Mouse (Mus musculus): ENCODE measurements around the gene Cyp2d26. TPM values are rescaled to one million over a fixed set of nuclear protein-coding genes. Genes with fewer than 3 reads are reported as not detected.

Cyp2d26 gene
- polyA plus RNA-seq (2012; fragmentation: generic; extraction: Trizol), result not detected

DNA sequence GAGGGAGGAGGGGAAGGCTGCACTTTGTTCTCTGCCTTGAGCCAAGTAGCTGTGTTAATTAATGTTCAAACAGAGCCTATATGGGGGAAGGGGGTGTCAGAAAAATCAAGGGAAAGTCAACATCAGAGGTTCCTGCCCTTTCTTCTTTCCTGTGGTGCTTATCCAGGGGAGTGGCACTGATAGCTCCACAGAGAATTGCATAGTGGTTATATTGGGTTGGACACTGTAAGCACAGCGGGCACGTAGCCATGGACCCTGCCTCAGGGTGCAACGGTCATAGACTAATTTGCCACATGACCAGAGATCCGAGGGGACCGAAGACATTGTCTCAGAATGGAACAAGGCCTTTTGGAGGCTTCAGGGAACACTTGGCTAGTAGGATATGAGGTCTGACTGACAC is at the start of gene Cyp2d26:
Cyp2d26 (minus strand) TSS at position 18 of the 400 bp plus-strand sequence.
- Histone ChIP-seq H3K36me3 (ENCODE audit: control insufficient read depth, insufficient read depth) (no peaks in the 10 kb centered on the region), H3K27me3 (ENCODE audit: control insufficient read depth, insufficient read depth, insufficient read length) (no peaks in the 10 kb centered on the region), H3K79me2 (ENCODE audit: control insufficient read depth, insufficient read depth) (no peaks in the 10 kb centered on the region), H3K4me2 (ENCODE audit: low read depth) (no peak within 1 kb of the TSS), H3ac (ENCODE audit: control insufficient read depth, insufficient read length) (no peak within 1 kb of the TSS), H3K4me3 (no peak within 1 kb of the TSS)
- TF ChIP-seq REST (IDR thresholded peaks at IDR 0.05; ENCODE audit: insufficient read depth, insufficient read length) (no peak), MYOD1 (IDR thresholded peaks at IDR 0.05; ENCODE audit: control insufficient read depth in 1 of 3, insufficient read length in 2 of 3, low read depth in 2 of 3) (no peak), CEBPB (IDR thresholded peaks at IDR 0.05; ENCODE audit: insufficient read depth, poor library complexity, severe bottlenecking) (no peak)

GRCm38 (mm10) chr15:82839146-82839545 is 45.1 kb upstream of the Cyp2d26 start:
- H3K4me2 ChIP-seq (ENCODE audit: low read depth), result no peak overlapping the region
- TF ChIP-seq TCF3 (IDR thresholded peaks at IDR 0.05; ENCODE audit: insufficient read length, low read depth), result no peak
- TF ChIP-seq MAX (IDR thresholded peaks at IDR 0.05; ENCODE audit: low read depth), result no peak
- no peak for TF ChIP-seq MYOG (IDR thresholded peaks at IDR 0.05; ENCODE audit: control insufficient read depth in 1 of 3, insufficient read depth in 1 of 3, insufficient read length in 2 of 3, low read depth in 2 of 3)
- TF ChIP-seq MYOD1 (IDR thresholded peaks at IDR 0.05; ENCODE audit: control insufficient read depth in 1 of 3, insufficient read length in 2 of 3, low read depth in 2 of 3), result no peak
- TF ChIP-seq REST (IDR thresholded peaks at IDR 0.05; ENCODE audit: insufficient read depth, insufficient read length), result no peak
- TF ChIP-seq SRF (IDR thresholded peaks at IDR 0.05; ENCODE audit: control insufficient read depth, insufficient read length, low read depth), result no peak
- no peak for TF ChIP-seq POLR2A (IDR thresholded peaks at IDR 0.05; ENCODE audit: insufficient read length, low read depth)
- no peak for TF ChIP-seq E2F4 (IDR thresholded peaks at IDR 0.05; ENCODE audit: insufficient read depth)
- TF ChIP-seq TCF12 (IDR thresholded peaks at IDR 0.05; ENCODE audit: insufficient read depth, poor library complexity, severe bottlenecking), result no peak
- no peak for TF ChIP-seq CEBPB (IDR thresholded peaks at IDR 0.05; ENCODE audit: insufficient read depth, poor library complexity, severe bottlenecking)
- no peak for TF ChIP-seq USF1 (IDR thresholded peaks at IDR 0.05; ENCODE audit: low read depth)
- TF ChIP-seq POLR2AphosphoS2 (IDR thresholded peaks at IDR 0.05; ENCODE audit: insufficient read length, low read depth), result no peak
- H3K36me3 ChIP-seq (ENCODE audit: control insufficient read depth, insufficient read depth), result peaks cover 15% of the 10 kb centered on the region
- no peak overlapping the region for H3K4me3 ChIP-seq
- peaks cover 14% of the 10 kb centered on the region for H3K79me2 ChIP-seq (ENCODE audit: control insufficient read depth, insufficient read depth)
- no peak overlapping the region for H3ac ChIP-seq (ENCODE audit: control insufficient read depth, insufficient read length)
- no peaks in the 10 kb centered on the region for H3K27me3 ChIP-seq (ENCODE audit: control insufficient read depth, insufficient read depth, insufficient read length)

GRCm38 (mm10) chr15:82829917-82830316 is 35.8 kb upstream of the Cyp2d26 start:
- TF ChIP-seq TCF3 (IDR thresholded peaks at IDR 0.05; ENCODE audit: insufficient read length, low read depth) (no peak), REST (IDR thresholded peaks at IDR 0.05; ENCODE audit: insufficient read depth, insufficient read length) (no peak), MYOD1 (IDR thresholded peaks at IDR 0.05; ENCODE audit: control insufficient read depth in 1 of 3, insufficient read length in 2 of 3, low read depth in 2 of 3) (no peak), POLR2A (IDR thresholded peaks at IDR 0.05; ENCODE audit: insufficient read length, low read depth) (no peak), MAX (IDR thresholded peaks at IDR 0.05; ENCODE audit: low read depth) (no peak), TCF12 (IDR thresholded peaks at IDR 0.05; ENCODE audit: insufficient read depth, poor library complexity, severe bottlenecking) (no peak), POLR2AphosphoS2 (IDR thresholded peaks at IDR 0.05; ENCODE audit: insufficient read length, low read depth) (no peak), MYOG (IDR thresholded peaks at IDR 0.05; ENCODE audit: control insufficient read depth in 1 of 3, insufficient read depth in 1 of 3, insufficient read length in 2 of 3, low read depth in 2 of 3) (no peak), USF1 (IDR thresholded peaks at IDR 0.05; ENCODE audit: low read depth) (no peak), CEBPB (IDR thresholded peaks at IDR 0.05; ENCODE audit: insufficient read depth, poor library complexity, severe bottlenecking) (no peak), SRF (IDR thresholded peaks at IDR 0.05; ENCODE audit: control insufficient read depth, insufficient read length, low read depth) (no peak), E2F4 (IDR thresholded peaks at IDR 0.05; ENCODE audit: insufficient read depth) (no peak)
- Histone ChIP-seq H3K4me2 (ENCODE audit: low read depth) (no peak overlapping the region), H3K4me3 (no peak overlapping the region)

DNA sequence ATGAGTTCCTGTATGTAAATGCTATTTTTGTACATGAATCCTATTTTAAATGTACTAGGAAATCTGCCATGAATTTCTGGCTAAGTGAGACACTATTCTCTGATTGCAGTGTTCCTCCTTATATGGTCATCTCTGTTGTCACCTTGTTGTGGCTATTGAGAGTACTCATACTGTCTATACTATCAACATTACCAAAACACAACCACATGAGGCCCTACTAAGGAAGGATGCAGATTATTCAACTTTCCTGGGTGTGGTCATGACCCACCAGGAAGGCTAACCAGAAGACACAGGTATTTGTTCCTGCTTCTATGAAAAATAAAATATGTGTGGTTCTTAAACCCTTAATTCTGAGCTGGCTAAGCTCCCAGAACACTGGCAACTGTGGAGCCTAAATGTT is 31.8 kb upstream of the Cyp2d26 start:
- H3K27me3 ChIP-seq (ENCODE audit: control insufficient read depth, insufficient read depth, insufficient read length), result no peaks in the 10 kb centered on the region
- H3K79me2 ChIP-seq (ENCODE audit: control insufficient read depth, insufficient read depth), result peaks cover 4% of the 10 kb centered on the region
- H3ac ChIP-seq (ENCODE audit: control insufficient read depth, insufficient read length), result no peak overlapping the region
- TF ChIP-seq E2F4 (IDR thresholded peaks at IDR 0.05; ENCODE audit: insufficient read depth) (no peak), REST (IDR thresholded peaks at IDR 0.05; ENCODE audit: insufficient read depth, insufficient read length) (no peak), CEBPB (IDR thresholded peaks at IDR 0.05; ENCODE audit: insufficient read depth, poor library complexity, severe bottlenecking) (no peak), TCF12 (IDR thresholded peaks at IDR 0.05; ENCODE audit: insufficient read depth, poor library complexity, severe bottlenecking) (no peak), POLR2A (IDR thresholded peaks at IDR 0.05; ENCODE audit: insufficient read length, low read depth) (no peak), SRF (IDR thresholded peaks at IDR 0.05; ENCODE audit: control insufficient read depth, insufficient read length, low read depth) (no peak), MYOD1 (IDR thresholded peaks at IDR 0.05; ENCODE audit: control insufficient read depth in 1 of 3, insufficient read length in 2 of 3, low read depth in 2 of 3) (no peak), TCF3 (IDR thresholded peaks at IDR 0.05; ENCODE audit: insufficient read length, low read depth) (no peak), POLR2AphosphoS2 (IDR thresholded peaks at IDR 0.05; ENCODE audit: insufficient read length, low read depth) (no peak), USF1 (IDR thresholded peaks at IDR 0.05; ENCODE audit: low read depth) (no peak), MAX (IDR thresholded peaks at IDR 0.05; ENCODE audit: low read depth) (no peak), MYOG (IDR thresholded peaks at IDR 0.05; ENCODE audit: control insufficient read depth in 1 of 3, insufficient read depth in 1 of 3, insufficient read length in 2 of 3, low read depth in 2 of 3) (no peak)
- H3K4me2 ChIP-seq (ENCODE audit: low read depth), result no peak overlapping the region
- H3K36me3 ChIP-seq (ENCODE audit: control insufficient read depth, insufficient read depth), result peaks cover 13% of the 10 kb centered on the region
- no peak overlapping the region for H3K4me3 ChIP-seq

More at GRCm38 (mm10) chr15:82829917-82830316, 35.8 kb upstream of the Cyp2d26 start:
- Histone ChIP-seq H3K36me3 (ENCODE audit: control insufficient read depth, insufficient read depth) (no peaks in the 10 kb centered on the region), H3K79me2 (ENCODE audit: control insufficient read depth, insufficient read depth) (peaks cover 14% of the 10 kb centered on the region), H3ac (ENCODE audit: control insufficient read depth, insufficient read length) (no peak overlapping the region), H3K27me3 (ENCODE audit: control insufficient read depth, insufficient read depth, insufficient read length) (no peaks in the 10 kb centered on the region)

- Histone ChIP-seq H3ac (ENCODE audit: control insufficient read depth, insufficient read length) (no peak overlapping the region), H3K4me3 (no peak overlapping the region), H3K36me3 (ENCODE audit: control insufficient read depth, insufficient read depth) (peaks cover 13% of the 10 kb centered on the region), H3K4me2 (ENCODE audit: low read depth) (no peak overlapping the region), H3K79me2 (ENCODE audit: control insufficient read depth, insufficient read depth) (no peaks in the 10 kb centered on the region), H3K27me3 (ENCODE audit: control insufficient read depth, insufficient read depth, insufficient read length) (no peaks in the 10 kb centered on the region)
- TF ChIP-seq MAX (IDR thresholded peaks at IDR 0.05; ENCODE audit: low read depth) (no peak), MYOD1 (IDR thresholded peaks at IDR 0.05; ENCODE audit: control insufficient read depth in 1 of 3, insufficient read length in 2 of 3, low read depth in 2 of 3) (no peak), CEBPB (IDR thresholded peaks at IDR 0.05; ENCODE audit: insufficient read depth, poor library complexity, severe bottlenecking) (no peak), TCF12 (IDR thresholded peaks at IDR 0.05; ENCODE audit: insufficient read depth, poor library complexity, severe bottlenecking) (no peak)
Observed at GRCm38 (mm10) chr15:82822347-82822746, 28.3 kb upstream of the Cyp2d26 start.
